Mouse (Mus musculus): Measurements from ENCODE around the gene Skil. TPM values are rescaled to one million over a fixed set of nuclear protein-coding genes. Genes with fewer than 3 reads are reported as not detected.
A peak's percentile ranks its signal among the peaks of the same experiment; 100 is the strongest.

Skil gene
- polyA plus RNA-seq, 1 experiment from 2014 or later, result 21.3 TPM

- Histone ChIP-seq H3K27me3 (ENCODE audit: control insufficient read depth, insufficient read depth, low read length) (no peaks in the 10 kb centered on the region), H3K9ac (ENCODE audit: low read length) (peak overlapping the region; percentile 93), H3K36me3 (ENCODE audit: control insufficient read depth, insufficient read depth, low read length) (no peaks in the 10 kb centered on the region), H3K9me3 (replicated peaks; ENCODE audit: control insufficient read depth, low read length) (no peaks in the 10 kb centered on the region), H3K27ac (ENCODE audit: low read length) (peak overlapping the region; percentile 100), H3K4me1 (ENCODE audit: control insufficient read depth, insufficient read depth, low read length) (peaks cover 15% of the 10 kb centered on the region), H3K4me3 (replicated peaks; ENCODE audit: low read length) (peak overlapping the region; percentile 95), H3K4me2 (ENCODE audit: low read depth, low read length) (peak overlapping the region; percentile 75)
- peak; percentile 69 for ATAC-seq (ENCODE audit: insufficient read depth, low FRiP score)
- WGBS, result under 1% methylated on average over 46 of the region's 58 CpGs
Measured at GRCm38 (mm10) chr3:31093627-31094351, 1.1 kb upstream of the Skil start.

DNA sequence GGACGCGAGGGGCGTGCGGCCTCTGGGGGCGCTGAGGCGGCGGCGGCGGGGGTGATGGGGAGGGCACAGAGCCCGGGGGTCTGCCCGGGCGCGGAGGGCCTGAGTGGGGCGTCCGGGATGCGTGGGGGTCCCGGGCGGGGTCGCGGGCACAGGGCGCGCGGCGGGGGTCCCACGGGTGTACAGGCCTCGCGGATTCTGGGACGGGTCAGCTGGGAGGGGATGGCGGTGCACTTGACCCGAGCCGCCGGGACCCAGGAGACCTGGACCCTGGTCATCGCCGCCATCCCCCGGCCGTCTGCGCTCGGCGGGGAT, 277 bp downstream of the Skil start:
- H3K9me3 ChIP-seq (replicated peaks; ENCODE audit: control insufficient read depth, low read length), result no peaks in the 10 kb centered on the region
- peak overlapping the region; percentile 95 for H3K4me3 ChIP-seq (replicated peaks; ENCODE audit: low read length)
- WGBS, result under 1% methylated on average over 35 of the region's 39 CpGs
- no peaks in the 10 kb centered on the region for H3K27me3 ChIP-seq (ENCODE audit: control insufficient read depth, insufficient read depth, low read length)
- H3K27ac ChIP-seq (ENCODE audit: low read length), result peak overlapping the region; percentile 100
- peak overlapping the region; percentile 93 for H3K9ac ChIP-seq (ENCODE audit: low read length)
- H3K4me2 ChIP-seq (ENCODE audit: low read depth, low read length), result peak overlapping the region; percentile 58
- ATAC-seq (ENCODE audit: insufficient read depth, low FRiP score), result no peak
- peaks cover 15% of the 10 kb centered on the region for H3K4me1 ChIP-seq (ENCODE audit: control insufficient read depth, insufficient read depth, low read length)
- no peaks in the 10 kb centered on the region for H3K36me3 ChIP-seq (ENCODE audit: control insufficient read depth, insufficient read depth, low read length)

GRCm38 (mm10) chr3:31095491-31096154, 765 bp downstream of the Skil start:
- Histone ChIP-seq H3K9me3 (replicated peaks; ENCODE audit: control insufficient read depth, low read length) (no peaks in the 10 kb centered on the region), H3K27ac (ENCODE audit: low read length) (peak overlapping the region; percentile 100), H3K36me3 (ENCODE audit: control insufficient read depth, insufficient read depth, low read length) (no peaks in the 10 kb centered on the region), H3K9ac (ENCODE audit: low read length) (peak overlapping the region; percentile 93), H3K4me1 (ENCODE audit: control insufficient read depth, insufficient read depth, low read length) (peaks cover 15% of the 10 kb centered on the region), H3K4me2 (ENCODE audit: low read depth, low read length) (peak overlapping the region; percentile 58), H3K27me3 (ENCODE audit: control insufficient read depth, insufficient read depth, low read length) (no peaks in the 10 kb centered on the region), H3K4me3 (replicated peaks; ENCODE audit: low read length) (peak overlapping the region; percentile 95)
- under 1% methylated on average over 33 of the region's 33 CpGs for WGBS
- ATAC-seq (ENCODE audit: insufficient read depth, low FRiP score), result peak; percentile 4; the same call in 1 of the 2 replicates

DNA sequence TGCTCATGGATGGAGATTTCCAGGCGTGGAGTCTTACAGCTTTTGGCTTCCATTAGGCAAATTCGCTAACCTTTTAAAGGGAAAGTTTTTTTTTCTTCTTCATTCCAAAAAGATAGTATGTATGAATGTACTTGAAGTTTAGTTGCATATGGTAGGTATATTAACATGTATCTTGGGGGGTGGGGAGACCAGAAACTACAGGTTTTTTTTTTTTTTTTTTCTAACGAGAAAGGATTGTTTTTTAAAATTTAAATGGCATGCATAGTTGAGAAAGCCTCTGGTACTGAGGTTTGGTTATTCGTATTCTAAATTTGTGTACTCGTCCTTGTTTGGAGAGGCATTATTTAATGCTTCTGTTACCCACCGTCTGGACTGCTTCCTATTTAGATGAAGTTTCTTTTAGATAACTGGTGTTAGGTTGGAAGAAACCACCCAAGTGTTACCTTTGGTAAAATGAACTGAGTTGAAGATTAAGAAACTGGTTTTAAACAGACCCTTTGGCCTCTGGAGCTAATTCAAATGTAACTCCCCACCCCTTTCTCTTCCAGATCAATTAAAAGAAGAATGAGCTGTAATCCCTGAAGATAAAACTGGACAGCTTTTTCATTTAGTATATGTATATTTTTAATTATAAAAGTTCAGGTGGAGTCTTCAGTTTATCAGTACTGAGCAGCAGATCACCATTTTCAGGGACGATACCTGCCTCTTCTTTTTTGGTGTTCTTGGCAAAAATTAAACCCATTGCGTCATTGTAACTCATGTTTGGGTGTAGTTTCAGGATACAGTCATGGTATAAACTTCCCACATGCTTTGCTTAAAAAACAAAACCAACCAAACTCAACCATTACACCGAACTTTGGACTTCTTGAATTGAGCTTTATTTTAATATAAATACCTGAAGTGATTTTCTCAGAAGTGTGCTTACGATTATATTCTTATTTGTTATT, 1.6 kb downstream of the Skil start:
- peaks cover 15% of the 10 kb centered on the region for H3K4me1 ChIP-seq (ENCODE audit: control insufficient read depth, insufficient read depth, low read length)
- ATAC-seq (ENCODE audit: insufficient read depth, low FRiP score), result no peak
- 35% methylated on average over 10 of the region's 10 CpGs for WGBS
- H3K27me3 ChIP-seq (ENCODE audit: control insufficient read depth, insufficient read depth, low read length), result no peaks in the 10 kb centered on the region
- no peaks in the 10 kb centered on the region for H3K9me3 ChIP-seq (replicated peaks; ENCODE audit: control insufficient read depth, low read length)
- peak overlapping the region; percentile 95 for H3K4me3 ChIP-seq (replicated peaks; ENCODE audit: low read length)
- no peaks in the 10 kb centered on the region for H3K36me3 ChIP-seq (ENCODE audit: control insufficient read depth, insufficient read depth, low read length)
- peak overlapping the region; percentile 58 for H3K4me2 ChIP-seq (ENCODE audit: low read depth, low read length)
- peak overlapping the region; percentile 93 for H3K9ac ChIP-seq (ENCODE audit: low read length)
- peak overlapping the region; percentile 100 for H3K27ac ChIP-seq (ENCODE audit: low read length)

DNA sequence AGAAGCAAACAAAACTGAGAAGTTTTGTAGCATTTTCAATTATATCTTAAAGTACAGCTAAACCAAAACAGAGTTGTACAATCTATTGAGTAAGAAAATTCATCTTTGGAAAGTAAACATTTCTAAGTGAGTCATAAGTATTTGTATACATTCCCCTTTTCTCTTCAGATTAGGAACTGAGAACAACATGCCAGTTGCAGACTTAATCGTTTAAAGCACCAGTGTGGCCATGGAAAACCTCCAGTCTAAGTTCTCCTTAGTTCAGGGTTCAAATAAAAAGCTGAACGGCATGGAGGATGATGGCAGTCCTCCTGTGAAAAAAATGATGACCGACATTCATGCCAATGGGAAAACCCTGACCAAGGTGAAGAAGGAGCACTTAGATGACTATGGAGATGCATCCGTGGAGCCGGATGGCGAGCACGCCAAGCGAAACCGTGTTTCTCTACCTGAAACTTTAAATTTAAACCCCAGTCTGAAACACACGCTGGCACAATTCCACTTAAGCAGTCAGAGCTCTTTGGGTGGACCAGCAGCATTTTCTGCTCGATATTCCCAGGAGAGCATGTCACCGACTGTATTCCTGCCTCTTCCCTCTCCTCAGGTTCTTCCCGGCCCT, 2.4 kb downstream of the Skil start:
- Histone ChIP-seq H3K27ac (ENCODE audit: low read length) (no peak overlapping the region), H3K4me2 (ENCODE audit: low read depth, low read length) (peak overlapping the region; percentile 20), H3K4me1 (ENCODE audit: control insufficient read depth, insufficient read depth, low read length) (peaks cover 15% of the 10 kb centered on the region), H3K4me3 (replicated peaks; ENCODE audit: low read length) (peak overlapping the region; percentile 4; the same call in 1 of the 2 replicates), H3K27me3 (ENCODE audit: control insufficient read depth, insufficient read depth, low read length) (no peaks in the 10 kb centered on the region), H3K9me3 (replicated peaks; ENCODE audit: control insufficient read depth, low read length) (no peaks in the 10 kb centered on the region), H3K9ac (ENCODE audit: low read length) (0 out of 2 replicates have a peak overlapping the region, but pooled peaks have one; percentile 7), H3K36me3 (ENCODE audit: control insufficient read depth, insufficient read depth, low read length) (no peaks in the 10 kb centered on the region)
- WGBS, result 76% methylated on average over 13 of the region's 13 CpGs
- no peak for ATAC-seq (ENCODE audit: insufficient read depth, low FRiP score)

DNA sequence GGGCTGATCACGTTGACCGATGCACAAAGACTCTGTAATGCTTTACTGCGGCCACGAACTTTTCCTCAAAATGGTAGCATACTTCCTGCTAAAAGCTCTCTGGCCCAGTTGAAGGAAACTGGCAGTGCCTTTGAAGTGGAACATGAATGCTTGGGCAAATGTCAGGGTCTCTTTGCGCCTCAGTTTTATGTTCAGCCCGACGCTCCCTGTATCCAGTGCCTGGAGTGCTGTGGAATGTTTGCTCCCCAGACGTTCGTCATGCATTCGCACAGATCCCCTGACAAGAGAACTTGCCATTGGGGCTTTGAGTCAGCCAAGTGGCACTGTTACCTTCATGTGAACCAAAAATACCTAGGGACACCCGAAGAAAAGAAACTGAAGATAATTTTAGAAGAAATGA, 3.1 kb downstream of the Skil start:
- 66% methylated on average over 11 of the region's 11 CpGs for WGBS

GRCm38 (mm10) chr3:31098556-31098955, 3.7 kb downstream of the Skil start:
- H3K27me3 ChIP-seq (ENCODE audit: control insufficient read depth, insufficient read depth, low read length), result no peaks in the 10 kb centered on the region
- H3K36me3 ChIP-seq (ENCODE audit: control insufficient read depth, insufficient read depth, low read length), result no peaks in the 10 kb centered on the region
- H3K4me3 ChIP-seq (replicated peaks; ENCODE audit: low read length), result no peak overlapping the region
- H3K4me2 ChIP-seq (ENCODE audit: low read depth, low read length), result no peak overlapping the region
- no peak for ATAC-seq (ENCODE audit: insufficient read depth, low FRiP score)
- H3K9me3 ChIP-seq (replicated peaks; ENCODE audit: control insufficient read depth, low read length), result no peaks in the 10 kb centered on the region
- H3K4me1 ChIP-seq (ENCODE audit: control insufficient read depth, insufficient read depth, low read length), result peaks cover 11% of the 10 kb centered on the region
- WGBS, result 93% methylated on average over 1 of the region's 1 CpGs
- H3K9ac ChIP-seq (ENCODE audit: low read length), result no peak overlapping the region
- no peak overlapping the region for H3K27ac ChIP-seq (ENCODE audit: low read length)

More for the DNA sequence above, 3.1 kb downstream of the Skil start:
- Histone ChIP-seq H3K27ac (ENCODE audit: low read length) (no peak overlapping the region), H3K36me3 (ENCODE audit: control insufficient read depth, insufficient read depth, low read length) (no peaks in the 10 kb centered on the region), H3K27me3 (ENCODE audit: control insufficient read depth, insufficient read depth, low read length) (no peaks in the 10 kb centered on the region), H3K9ac (ENCODE audit: low read length) (0 out of 2 replicates have a peak overlapping the region, but pooled peaks have one; percentile 12), H3K9me3 (replicated peaks; ENCODE audit: control insufficient read depth, low read length) (no peaks in the 10 kb centered on the region), H3K4me2 (ENCODE audit: low read depth, low read length) (peak overlapping the region; percentile 20; the same call in 1 of the 2 replicates), H3K4me3 (replicated peaks; ENCODE audit: low read length) (no peak overlapping the region), H3K4me1 (ENCODE audit: control insufficient read depth, insufficient read depth, low read length) (peaks cover 15% of the 10 kb centered on the region)
- ATAC-seq (ENCODE audit: insufficient read depth, low FRiP score), result no peak

DNA sequence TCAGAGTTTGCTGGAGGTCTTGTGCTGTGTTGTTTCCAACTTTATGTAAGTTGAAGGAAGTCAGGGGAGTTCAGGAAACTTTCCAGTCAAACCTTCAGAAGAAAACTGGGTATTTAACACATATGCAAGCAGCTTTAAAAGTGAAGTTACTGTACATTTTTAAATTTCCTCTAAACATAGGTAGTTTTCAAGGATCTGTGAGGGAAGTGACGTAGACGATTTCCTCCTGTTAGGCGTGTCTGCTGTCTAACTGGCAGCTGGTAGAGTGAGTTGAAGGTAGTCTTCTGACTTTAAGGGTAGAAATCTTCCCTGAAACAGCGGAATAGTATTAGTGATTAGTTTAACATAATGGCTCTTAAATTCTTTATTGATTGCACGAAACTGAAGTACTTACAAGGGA, 5.2 kb downstream of the Skil start:
- no peak overlapping the region for H3K9ac ChIP-seq (ENCODE audit: low read length)
- H3K4me3 ChIP-seq (replicated peaks; ENCODE audit: low read length), result no peak overlapping the region
- no peaks in the 10 kb centered on the region for H3K27me3 ChIP-seq (ENCODE audit: control insufficient read depth, insufficient read depth, low read length)
- peak overlapping the region; percentile 23; the same call in 1 of the 2 replicates for H3K4me2 ChIP-seq (ENCODE audit: low read depth, low read length)
- H3K4me1 ChIP-seq (ENCODE audit: control insufficient read depth, insufficient read depth, low read length), result peaks cover 15% of the 10 kb centered on the region
- H3K9me3 ChIP-seq (replicated peaks; ENCODE audit: control insufficient read depth, low read length), result no peaks in the 10 kb centered on the region
- no peak overlapping the region for H3K27ac ChIP-seq (ENCODE audit: low read length)
- ATAC-seq (ENCODE audit: insufficient read depth, low FRiP score), result no peak
- no peaks in the 10 kb centered on the region for H3K36me3 ChIP-seq (ENCODE audit: control insufficient read depth, insufficient read depth, low read length)
- 70% methylated on average over 5 of the region's 5 CpGs for WGBS
